Comparison of ENCODE assay signal across 8 mouse cellular contexts in the genomic region with DNA sequence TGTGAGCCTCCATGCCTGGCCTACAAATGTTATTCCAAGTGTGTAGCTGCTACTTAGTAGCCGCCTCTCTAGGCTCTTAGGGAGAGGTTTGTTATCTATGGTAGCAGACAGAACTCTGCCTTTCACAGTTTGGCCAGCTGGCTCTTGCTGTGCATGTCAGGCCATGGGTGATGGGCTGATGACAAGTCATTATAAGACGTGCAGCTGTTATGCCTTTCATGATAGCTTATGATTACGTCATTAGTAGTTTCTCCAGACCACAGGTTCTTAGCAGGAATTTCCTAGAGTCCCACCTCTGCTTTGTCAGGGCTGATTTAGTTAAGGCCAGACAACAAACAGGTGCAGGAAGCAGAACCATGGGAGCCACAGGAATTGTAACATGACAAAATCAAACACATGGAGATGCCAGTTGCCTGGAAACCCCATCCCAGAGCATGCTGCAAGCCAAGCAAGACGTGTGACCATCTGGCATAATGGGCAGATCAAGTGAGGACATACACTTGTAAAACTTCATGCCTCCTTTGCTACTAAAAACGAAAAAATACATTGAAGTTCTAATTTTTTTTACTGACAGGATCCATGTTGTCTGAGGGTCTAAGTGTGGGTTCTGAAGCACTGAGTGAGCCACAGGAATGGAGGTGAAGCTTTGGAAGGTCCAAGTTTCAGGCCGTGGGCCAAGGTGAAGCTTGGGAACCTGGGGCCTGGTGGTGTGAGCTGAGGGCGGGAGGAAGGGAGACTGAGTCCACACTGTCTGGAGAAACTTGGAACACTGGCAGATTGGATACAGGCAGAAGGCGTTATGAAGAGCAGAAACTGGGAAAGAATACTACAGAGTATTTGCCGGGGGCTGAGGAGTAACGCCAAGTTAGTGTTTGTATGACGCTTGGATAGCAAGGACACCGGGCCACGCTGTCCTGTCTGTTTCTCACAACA. TPM values are rescaled to one million over a fixed set of nuclear protein-coding genes. Genes with fewer than 3 reads are reported as not detected.
A peak's percentile ranks its signal among the peaks of the same experiment; 100 is the strongest.
DNase-seq lines count a peak whose midpoint lies in the region; ATAC-seq lines count a peak whose summit lies in the region.

No protein-coding gene starts in this region.

- ATAC-seq in common myeloid progenitor, adult 5-6 weeks (replicated peaks; ENCODE audit: low read depth, poor library complexity, severe bottlenecking), result peak; percentile 80

- DNase-seq in lung, postnatal 10 days, result peak; percentile 65
- DNase-seq in lung, postnatal 14 days, result no peak
- peak; percentile 51 to 85 for DNase-seq in layer of hippocampus, postnatal 14 days (ENCODE audit: low spot score in 2 of 2)
- DNase-seq in spleen, postnatal 36 days (ENCODE audit: low spot score in 2 of 2), result peak; percentile 51 to 73
- DNase-seq in thymus, postnatal 36 days, result no peak
- DNase-seq in adrenal gland, postnatal 10 days, result no peak
- no peak for DNase-seq in retina, embryonic 14.5 days (ENCODE audit: low spot score)

RNA-seq across cellular contexts. Expression of a gene that starts 46.5 kb away (rescaled TPM):
- total RNA-seq in common myeloid progenitor, adult 5-6 weeks (2017), result 59.2 and 61.6 TPM in 2 replicates
- 10 to 100 TPM; 61.5 to 62.6 TPM for total RNA-seq in layer of hippocampus, postnatal 14 days (2021)
- total RNA-seq in adrenal gland, postnatal 10 days (2021), result 100 to 1,000 TPM in 1 of 2 experiments, 10 to 100 TPM in 1; 94.6 to 121 TPM

RNA-seq across cellular contexts. Expression of a gene that starts 46.5 kb away (rescaled TPM):
- total RNA-seq in common myeloid progenitor, adult 5-6 weeks (2017), result 46.6 and 49.1 TPM in 2 replicates
- 10 to 100 TPM; 39.0 to 41.4 TPM for total RNA-seq in layer of hippocampus, postnatal 14 days (2021)
- 10 to 100 TPM; 65.4 to 69.5 TPM for total RNA-seq in adrenal gland, postnatal 10 days (2021)

RNA-seq across cellular contexts. Expression of a gene that starts 56.8 kb away (rescaled TPM):
- total RNA-seq in common myeloid progenitor, adult 5-6 weeks (2017), result not detected in 2 replicates
- 1 to 10 TPM in 1 of 2 experiments, under 1 TPM in 1; 0.74 to 1.3 TPM for total RNA-seq in layer of hippocampus, postnatal 14 days (2021)
- 10 to 100 TPM; 11.4 to 13.6 TPM for total RNA-seq in adrenal gland, postnatal 10 days (2021)

Comparison
In these comparisons a context has a peak if more than half of its experiments do, and no peak if none do; other contexts are left out.
1. DNase-seq: peak in lung, postnatal 10 days (single experiment), layer of hippocampus, postnatal 14 days (2 of 2) and spleen, postnatal 36 days (2 of 2); none in lung, postnatal 14 days (single experiment), thymus, postnatal 36 days (0 of 2), adrenal gland, postnatal 10 days (single experiment) and retina, embryonic 14.5 days (single experiment).
2. RNA of a gene that starts 56.8 kb away (total RNA-seq): 11.4 to 13.6 TPM in adrenal gland, postnatal 10 days; 0.74 to 1.3 TPM in layer of hippocampus, postnatal 14 days and not detected in common myeloid progenitor, adult 5-6 weeks; every median in the first group is over 4 times any median in the second.